Mouse (Mus musculus) intestine, embryonic 15.5 days (tissue): ENCODE measurements around the gene Gm20388. TPM values are rescaled to one million over a fixed set of nuclear protein-coding genes. Genes with fewer than 3 reads are reported as not detected.
A peak's percentile ranks its signal among the peaks of the same experiment; 100 is the strongest.

Experiments
- ATAC-seq: fragments of 200-750 bp; cut with Nextera tagmentation; 2 replicates; pipeline ENCODE4 v1.8.0; 2017; ENCODE audit warnings: moderate TSS enrichment, moderate library complexity
- H3K27ac ChIP-seq: fragments of 300-500 bp; sonication (generic); 2 replicates; pipeline ENCODE4 v1.5.1; 2015; ENCODE audit warnings: mild to moderate bottlenecking, inconsistent platforms
- H3K27me3 ChIP-seq: fragments of 300-500 bp; sonication (generic); replicated peaks from 2 replicates; pipeline ENCODE4 v1.6.1; 2015; ENCODE audit warnings: inconsistent platforms
- H3K36me3 ChIP-seq: fragments of 300-500 bp; sonication (generic); 2 replicates; pipeline ENCODE4 v1.6.1; 2015; ENCODE audit warnings: inconsistent platforms
- H3K4me1 ChIP-seq: fragments of 300-500 bp; sonication (generic); replicated peaks from 2 replicates; pipeline ENCODE4 v1.6.1; 2015; ENCODE audit warnings: inconsistent platforms
- H3K4me2 ChIP-seq: fragments of 300-500 bp; sonication (generic); replicated peaks from 2 replicates; pipeline ENCODE4 v1.6.1; 2015; ENCODE audit warnings: mild to moderate bottlenecking, inconsistent platforms
- H3K4me3 ChIP-seq: fragments of 300-500 bp; sonication (generic); replicated peaks from 2 replicates; pipeline ENCODE4 v1.5.1; 2015; ENCODE audit warnings: inconsistent platforms
- H3K9ac ChIP-seq: fragments of 300-500 bp; sonication (generic); 2 replicates; pipeline ENCODE4 v1.6.1; 2015; ENCODE audit warnings: inconsistent platforms
- H3K9me3 ChIP-seq: fragments of 300-500 bp; sonication (generic); 2 replicates; pipeline ENCODE4 v1.6.1; 2016; ENCODE audit warnings: inconsistent platforms
- WGBS: fragments of 180-500 bp; shearing (Covaris S2); methylation state at CpG from one replicate; pipeline ENCODE4 v1.1.7; 2015; 5-methylcytosine and 5-hydroxymethylcytosine counted together
- polyA plus RNA-seq: library from polyadenylated mRNA; unstranded; fragments of >200 nt; fragmentation: Nextera tagmentation; extraction: Ambion mirVana; gene quantifications from 2 replicates; pipeline ENCODE4 v1.2.1, GENCODE M21; 2015

Gene Gm20388
- polyA plus RNA-seq, 1 experiment from 2014 or later: not detected

DNA sequence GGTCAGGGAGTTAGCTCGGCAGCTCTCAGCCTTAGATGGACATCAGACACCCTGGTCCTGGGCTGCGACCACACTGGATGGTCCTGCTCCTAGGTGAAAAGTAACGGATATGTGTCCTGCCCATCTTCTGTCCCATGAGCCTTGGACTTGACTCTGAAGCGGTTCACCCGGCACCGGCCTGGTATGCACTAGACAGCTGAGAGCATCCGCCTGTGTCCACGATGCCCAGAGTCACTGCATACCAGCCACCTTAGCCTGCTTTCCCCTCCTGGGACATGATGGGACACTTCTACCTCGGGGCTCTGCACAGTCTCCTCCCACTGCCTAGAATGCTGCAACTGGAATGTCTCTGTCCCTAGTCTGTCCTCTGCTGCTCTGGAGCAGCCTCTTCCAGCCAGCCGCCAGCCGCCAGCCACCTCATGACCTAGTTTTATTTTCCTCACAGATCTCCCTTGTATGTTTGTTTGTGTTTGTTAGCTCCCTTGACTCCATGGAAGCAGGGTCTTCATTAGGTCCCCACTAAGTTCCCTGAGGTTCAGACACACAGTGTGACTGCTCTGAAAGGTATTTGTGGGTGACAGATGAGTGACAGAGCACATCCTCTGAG lies 128.8 kb downstream of the Gm20388 start:
- Histone ChIP-seq H3K36me3 (no peaks in the 10 kb centered on the region), H3K4me3 (no peak overlapping the region), H3K27me3 (no peaks in the 10 kb centered on the region), H3K9me3 (no peaks in the 10 kb centered on the region), H3K27ac (no peak overlapping the region), H3K4me2 (no peak overlapping the region), H3K4me1 (peaks cover 15% of the 10 kb centered on the region), H3K9ac (no peak overlapping the region)
- WGBS: 77% methylated on average over 11 of the region's 11 CpGs
- no peak for ATAC-seq

DNA sequence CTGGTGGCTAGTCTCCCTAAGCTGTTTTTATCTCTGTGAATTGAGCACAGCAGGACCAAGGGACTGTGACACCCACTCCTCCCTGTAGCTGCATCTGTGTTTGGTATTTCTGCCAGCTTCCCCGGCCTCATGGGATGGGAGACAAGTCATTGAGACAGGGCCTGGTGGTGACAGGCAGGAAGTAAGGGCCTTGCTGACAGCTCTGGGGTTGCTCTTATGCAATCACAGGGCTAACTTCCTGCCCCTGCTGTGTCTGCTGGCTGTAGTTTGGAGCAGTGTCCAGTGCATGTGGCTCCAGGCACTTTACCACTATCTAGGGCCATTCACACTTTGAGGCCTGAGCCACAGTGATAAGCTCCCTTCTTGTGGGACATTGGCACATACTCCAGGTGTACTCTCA lies 130.2 kb downstream of the Gm20388 start:
- H3K9ac ChIP-seq: no peak overlapping the region
- no peaks in the 10 kb centered on the region for H3K36me3 ChIP-seq
- H3K4me2 ChIP-seq: no peak overlapping the region
- no peak for ATAC-seq
- no peaks in the 10 kb centered on the region for H3K9me3 ChIP-seq
- no peak overlapping the region for H3K4me3 ChIP-seq
- 46% methylated on average over 1 of the region's 1 CpGs for WGBS
- no peaks in the 10 kb centered on the region for H3K27me3 ChIP-seq
- H3K4me1 ChIP-seq: peaks cover 13% of the 10 kb centered on the region
- no peak overlapping the region for H3K27ac ChIP-seq

GRCm38 (mm10) chr8:120042542-120043312 lies 132.1 kb downstream of the Gm20388 start:
- Histone ChIP-seq H3K4me2 (no peak overlapping the region), H3K4me1 (no peaks in the 10 kb centered on the region), H3K36me3 (no peaks in the 10 kb centered on the region), H3K27ac (no peak overlapping the region), H3K9me3 (no peaks in the 10 kb centered on the region), H3K9ac (no peak overlapping the region), H3K4me3 (no peak overlapping the region), H3K27me3 (no peaks in the 10 kb centered on the region)
- ATAC-seq: no peak
- WGBS: 67% methylated on average over 10 of the region's 10 CpGs

GRCm38 (mm10) chr8:120044907-120045306 lies 134.3 kb downstream of the Gm20388 start:
- no peaks in the 10 kb centered on the region for H3K9me3 ChIP-seq
- 94% methylated on average over 8 of the region's 8 CpGs for WGBS
- H3K4me3 ChIP-seq: no peak overlapping the region
- no peaks in the 10 kb centered on the region for H3K27me3 ChIP-seq
- no peak overlapping the region for H3K27ac ChIP-seq
- ATAC-seq: no peak
- no peak overlapping the region for H3K9ac ChIP-seq
- H3K4me1 ChIP-seq: no peaks in the 10 kb centered on the region
- H3K4me2 ChIP-seq: no peak overlapping the region
- H3K36me3 ChIP-seq: no peaks in the 10 kb centered on the region

DNA sequence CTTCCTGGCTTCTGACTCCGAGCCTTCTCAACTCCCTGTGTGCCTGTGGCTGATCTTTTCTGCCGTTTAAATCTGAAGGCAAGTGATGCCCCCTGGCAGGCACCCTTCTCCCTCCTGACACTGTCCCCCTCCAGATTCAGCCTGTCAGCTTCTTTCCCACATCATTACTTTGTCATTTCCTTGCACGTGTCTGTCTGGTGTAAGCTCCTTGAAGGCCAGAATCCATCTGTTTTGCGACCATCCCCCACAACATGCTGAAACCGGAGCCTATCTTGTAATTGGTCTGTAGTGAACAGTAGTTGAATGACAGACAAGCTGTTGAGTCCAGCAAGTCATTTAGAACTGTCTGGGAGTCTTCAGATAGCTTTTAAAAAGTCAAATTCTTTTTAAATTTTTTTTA lies 134.8 kb downstream of the Gm20388 start:
- WGBS: 59% methylated on average over 5 of the region's 5 CpGs

GRCm38 (mm10) chr8:120046258-120047020 lies 135.8 kb downstream of the Gm20388 start:
- 57% methylated on average over 14 of the region's 14 CpGs for WGBS
- Histone ChIP-seq H3K4me1 (no peaks in the 10 kb centered on the region), H3K27ac (peak overlapping the region; percentile 70), H3K4me3 (no peak overlapping the region), H3K27me3 (no peaks in the 10 kb centered on the region), H3K36me3 (no peaks in the 10 kb centered on the region), H3K4me2 (no peak overlapping the region), H3K9ac (no peak overlapping the region), H3K9me3 (no peaks in the 10 kb centered on the region)
- ATAC-seq: peak; percentile 59; the same call in 1 of the 2 replicates

More for the DNA sequence above, 134.8 kb downstream of the Gm20388 start:
- Histone ChIP-seq H3K27me3 (no peaks in the 10 kb centered on the region), H3K4me3 (no peak overlapping the region), H3K4me2 (no peak overlapping the region), H3K9me3 (no peaks in the 10 kb centered on the region), H3K36me3 (no peaks in the 10 kb centered on the region), H3K4me1 (no peaks in the 10 kb centered on the region), H3K27ac (no peak overlapping the region), H3K9ac (no peak overlapping the region)
- no peak for ATAC-seq

DNA sequence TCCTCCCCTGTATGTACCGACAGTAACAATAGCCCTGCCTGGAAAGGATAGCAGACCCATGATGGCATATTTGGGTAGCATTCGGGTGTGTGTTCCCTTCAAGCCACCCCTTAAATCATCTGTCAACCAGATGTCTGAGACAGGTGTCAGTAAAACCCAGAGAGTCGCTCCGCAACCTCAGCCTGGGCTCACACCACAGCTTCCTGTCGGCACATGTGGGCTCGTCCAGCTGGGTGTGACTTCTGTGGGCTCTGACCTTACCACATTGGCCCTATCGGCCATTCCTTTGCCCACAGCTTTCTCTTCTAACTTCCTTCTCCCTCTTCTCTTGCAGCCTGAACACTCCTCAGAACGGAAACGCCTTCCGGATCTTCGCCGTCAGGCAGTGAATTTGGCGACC lies 139.3 kb downstream of the Gm20388 start:
- Histone ChIP-seq H3K27ac (no peak overlapping the region), H3K9ac (no peak overlapping the region), H3K36me3 (no peaks in the 10 kb centered on the region), H3K9me3 (no peaks in the 10 kb centered on the region), H3K4me1 (0 out of 2 replicates have a peak, but pooled peaks cover 2% of the 10 kb centered on the region), H3K27me3 (no peaks in the 10 kb centered on the region), H3K4me3 (no peak overlapping the region), H3K4me2 (no peak overlapping the region)
- 85% methylated on average over 13 of the region's 13 CpGs for WGBS
- ATAC-seq: no peak

- Histone ChIP-seq H3K4me2 (no peak overlapping the region), H3K4me1 (0 out of 2 replicates have a peak, but pooled peaks cover 2% of the 10 kb centered on the region), H3K27ac (no peak overlapping the region), H3K4me3 (no peak overlapping the region), H3K36me3 (no peaks in the 10 kb centered on the region), H3K9ac (no peak overlapping the region), H3K9me3 (no peaks in the 10 kb centered on the region), H3K27me3 (no peaks in the 10 kb centered on the region)
- no peak for ATAC-seq
- 80% methylated on average over 10 of the region's 10 CpGs for WGBS
Measured at GRCm38 (mm10) chr8:120050376-120050775, 139.7 kb downstream of the Gm20388 start.

- 50% methylated on average over 4 of the region's 4 CpGs for WGBS
- ATAC-seq: no peak
Measured at GRCm38 (mm10) chr8:120051006-120051405, 140.4 kb downstream of the Gm20388 start.

GRCm38 (mm10) chr8:120051908-120052307 lies 141.3 kb downstream of the Gm20388 start:
- no peaks in the 10 kb centered on the region for H3K36me3 ChIP-seq
- H3K4me2 ChIP-seq: no peak overlapping the region
- 0 out of 2 replicates have a peak, but pooled peaks cover 2% of the 10 kb centered on the region for H3K4me1 ChIP-seq
- no peak overlapping the region for H3K27ac ChIP-seq
- H3K4me3 ChIP-seq: no peak overlapping the region
- H3K9ac ChIP-seq: no peak overlapping the region
- no peaks in the 10 kb centered on the region for H3K27me3 ChIP-seq
- no peaks in the 10 kb centered on the region for H3K9me3 ChIP-seq
- WGBS: 69% methylated on average over 4 of the region's 4 CpGs
- ATAC-seq: no peak

More at GRCm38 (mm10) chr8:120051006-120051405, 140.4 kb downstream of the Gm20388 start:
- Histone ChIP-seq H3K4me3 (no peak overlapping the region), H3K9ac (no peak overlapping the region), H3K4me1 (0 out of 2 replicates have a peak, but pooled peaks cover 2% of the 10 kb centered on the region), H3K4me2 (no peak overlapping the region), H3K9me3 (no peaks in the 10 kb centered on the region), H3K36me3 (no peaks in the 10 kb centered on the region), H3K27me3 (no peaks in the 10 kb centered on the region), H3K27ac (no peak overlapping the region)

DNA sequence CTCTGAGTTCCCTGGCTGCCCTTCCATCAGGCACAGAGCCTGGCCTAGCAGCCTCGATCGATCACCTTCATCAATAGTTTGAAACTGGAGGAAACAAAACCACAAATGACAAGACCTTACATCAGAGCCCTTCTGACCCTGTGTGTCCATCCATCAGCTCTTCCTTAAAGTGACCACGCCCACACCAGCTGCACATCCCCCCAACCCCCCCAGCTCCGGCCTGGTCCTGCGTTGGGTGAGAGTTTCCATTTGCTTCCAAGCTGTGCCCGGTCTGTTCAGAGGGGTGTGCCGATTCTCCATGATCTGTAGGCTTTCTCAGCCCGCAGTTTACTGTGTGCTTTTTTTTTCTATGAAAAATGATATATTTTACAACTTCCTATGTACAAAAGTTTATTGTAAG lies 141.7 kb downstream of the Gm20388 start:
- H3K36me3 ChIP-seq: no peaks in the 10 kb centered on the region
- no peak for ATAC-seq
- 71% methylated on average over 8 of the region's 8 CpGs for WGBS
- 0 out of 2 replicates have a peak, but pooled peaks cover 2% of the 10 kb centered on the region for H3K4me1 ChIP-seq
- H3K9me3 ChIP-seq: no peaks in the 10 kb centered on the region
- no peak overlapping the region for H3K4me3 ChIP-seq
- H3K27ac ChIP-seq: no peak overlapping the region
- no peak overlapping the region for H3K4me2 ChIP-seq
- no peak overlapping the region for H3K9ac ChIP-seq
- no peaks in the 10 kb centered on the region for H3K27me3 ChIP-seq

DNA sequence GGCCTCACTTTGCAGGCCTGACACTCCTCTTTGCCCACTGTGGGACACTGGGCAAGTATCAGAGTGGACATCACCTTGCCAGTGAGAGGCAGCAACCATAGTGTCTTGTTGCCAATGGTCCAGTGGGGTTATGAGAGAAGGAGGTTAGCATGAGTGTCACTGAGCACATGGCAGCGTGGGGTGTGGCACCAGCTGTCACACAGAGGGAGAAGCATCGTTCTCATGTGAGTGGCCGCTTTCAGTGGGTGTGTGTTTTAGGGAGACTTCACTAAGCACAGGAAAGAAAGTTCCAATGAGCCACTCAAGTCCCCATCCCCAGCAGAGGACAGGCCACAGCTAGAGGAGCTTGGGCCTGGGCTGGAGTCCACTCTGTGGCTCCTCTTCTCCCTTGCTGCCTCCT lies 144.2 kb downstream of the Gm20388 start:
- H3K4me2 ChIP-seq: no peak overlapping the region
- H3K36me3 ChIP-seq: no peaks in the 10 kb centered on the region
- H3K9ac ChIP-seq: no peak overlapping the region
- no peak overlapping the region for H3K4me3 ChIP-seq
- H3K27ac ChIP-seq: no peak overlapping the region
- 0 out of 2 replicates have a peak, but pooled peaks cover 2% of the 10 kb centered on the region for H3K4me1 ChIP-seq
- WGBS: 94% methylated on average over 3 of the region's 3 CpGs
- ATAC-seq: no peak
- no peaks in the 10 kb centered on the region for H3K9me3 ChIP-seq
- no peaks in the 10 kb centered on the region for H3K27me3 ChIP-seq
